Mouse (Mus musculus): ENCODE data around the gene 1700008P02Rik.
"Not testable (repeated sequence)": the region's sequence is repeated elsewhere in the genome, so short reads cannot be mapped to it uniquely, and the experiment has no call there.

The 1700008P02Rik gene

GRCm38 (mm10) chr3:6620343-6620742 lies at the start of gene 1700008P02Rik:
Gene 1700008P02Rik, minus strand, starts transcription at chr3:6620443.
- DNase-seq = no peak

GRCm38 (mm10) chr3:6649411-6649810 lies 29.2 kb upstream of the 1700008P02Rik start:
- DNase-seq = no peak

GRCm38 (mm10) chr3:6638151-6638550 lies 17.9 kb upstream of the 1700008P02Rik start:
- not testable (repeated sequence) for DNase-seq

DNA sequence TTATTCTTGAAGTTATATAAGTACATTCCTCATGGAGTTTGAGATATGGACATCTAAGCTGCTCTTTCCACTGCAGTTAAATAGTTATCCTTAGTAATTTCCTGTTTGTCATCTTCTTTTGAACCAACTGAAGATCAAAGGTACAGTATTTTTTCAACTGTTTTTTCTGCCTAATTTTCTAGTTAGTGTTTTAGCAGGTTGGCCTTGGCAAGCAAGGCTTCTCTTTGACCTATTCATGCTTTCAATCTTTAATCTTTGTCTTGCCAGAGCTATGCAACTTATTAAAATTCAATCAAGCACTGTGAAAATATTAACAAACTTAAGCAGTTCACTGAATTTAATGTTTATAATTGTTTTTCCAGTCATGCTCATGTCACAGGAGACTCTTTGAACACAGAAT lies 14.0 kb upstream of the 1700008P02Rik start:
- no peak for DNase-seq

GRCm38 (mm10) chr3:6617881-6618280 lies 2.4 kb downstream of the 1700008P02Rik start:
- no peak for DNase-seq

All from liver (tissue).